Mouse (Mus musculus) hindbrain, embryonic 13.5 days (tissue): ENCODE data around the gene Tmem62. TPM values are rescaled to one million over a fixed set of nuclear protein-coding genes. Genes with fewer than 3 reads are reported as not detected.
"Not testable (repeated sequence)": the region's sequence is repeated elsewhere in the genome, so short reads cannot be mapped to it uniquely, and the experiment has no call there.

Experiments
- ATAC-seq: fragments of 200-750 bp; cut with Nextera tagmentation; 2 replicates; pipeline ENCODE4 v1.8.0; 2017; ENCODE audit warnings: moderate TSS enrichment; ENCODE audit not compliant: low FRiP score
- H3K27ac ChIP-seq: fragments of 300-500 bp; sonication (generic); 2 replicates; pipeline ENCODE4 v1.5.1; 2015; ENCODE audit warnings: inconsistent platforms, mild to moderate bottlenecking, moderate library complexity
- H3K27me3 ChIP-seq: fragments of 300-500 bp; sonication (generic); 2 replicates; pipeline ENCODE4 v1.6.1; 2015; ENCODE audit warnings: mild to moderate bottlenecking, inconsistent platforms
- H3K36me3 ChIP-seq: fragments of 300-500 bp; sonication (generic); 2 replicates; pipeline ENCODE4 v1.6.1; 2015; ENCODE audit warnings: mild to moderate bottlenecking, inconsistent platforms
- H3K4me1 ChIP-seq: fragments of 300-500 bp; sonication (generic); replicated peaks from 2 replicates; pipeline ENCODE4 v1.6.1; 2015; ENCODE audit warnings: inconsistent platforms
- H3K4me2 ChIP-seq: fragments of 300-500 bp; sonication (generic); 2 replicates; pipeline ENCODE4 v1.6.1; 2015; ENCODE audit warnings: inconsistent platforms, mild to moderate bottlenecking, moderate library complexity
- H3K4me3 ChIP-seq: fragments of 300-500 bp; sonication (generic); 2 replicates; pipeline ENCODE4 v1.5.1; 2015; ENCODE audit warnings: mild to moderate bottlenecking, inconsistent platforms
- H3K9ac ChIP-seq: fragments of 300-500 bp; sonication (generic); 2 replicates; pipeline ENCODE4 v1.6.1; 2015; ENCODE audit warnings: mild to moderate bottlenecking, inconsistent platforms
- H3K9me3 ChIP-seq: fragments of 300-500 bp; sonication (generic); 2 replicates; pipeline ENCODE4 v1.6.1; 2016; ENCODE audit warnings: inconsistent platforms
- WGBS: fragments of 180-500 bp; shearing (Covaris S2); methylation state at CpG from one replicate; pipeline ENCODE4 v1.1.7; 2015; 5-methylcytosine and 5-hydroxymethylcytosine counted together
- polyA plus RNA-seq: library from polyadenylated mRNA; unstranded; fragments of >200 nt; fragmentation: Nextera tagmentation; extraction: Ambion mirVana; gene quantifications from 2 replicates; pipeline ENCODE4 v1.2.1, GENCODE M21; 2015

The Tmem62 gene
- polyA plus RNA-seq, 1 experiment from 2014 or later, result 11.1 TPM

- Histone ChIP-seq H3K27ac (no peak overlapping the region), H3K27me3 (no peaks in the 10 kb centered on the region), H3K36me3 (peaks cover 11% of the 10 kb centered on the region), H3K9me3 (no peaks in the 10 kb centered on the region), H3K4me3 (no peak overlapping the region), H3K4me1 (peaks cover 7% of the 10 kb centered on the region), H3K9ac (no peak overlapping the region), H3K4me2 (no peak overlapping the region)
- no peak for ATAC-seq
- 87% methylated on average over 7 of the region's 7 CpGs for WGBS
These were observed 27.4 kb downstream of the Tmem62 start for GRCm38 (mm10) chr2:121004018-121004811.

- Histone ChIP-seq H3K4me1 (peaks cover 12% of the 10 kb centered on the region), H3K9ac (no peak overlapping the region), H3K4me2 (no peak overlapping the region), H3K27ac (no peak overlapping the region), H3K4me3 (no peak overlapping the region), H3K9me3 (no peaks in the 10 kb centered on the region), H3K27me3 (no peaks in the 10 kb centered on the region), H3K36me3 (peaks cover 16% of the 10 kb centered on the region)
- ATAC-seq, result no peak
- 94% methylated on average over 1 of the region's 1 CpGs for WGBS
These were observed 30.2 kb downstream of the Tmem62 start for GRCm38 (mm10) chr2:121006986-121007385.

DNA sequence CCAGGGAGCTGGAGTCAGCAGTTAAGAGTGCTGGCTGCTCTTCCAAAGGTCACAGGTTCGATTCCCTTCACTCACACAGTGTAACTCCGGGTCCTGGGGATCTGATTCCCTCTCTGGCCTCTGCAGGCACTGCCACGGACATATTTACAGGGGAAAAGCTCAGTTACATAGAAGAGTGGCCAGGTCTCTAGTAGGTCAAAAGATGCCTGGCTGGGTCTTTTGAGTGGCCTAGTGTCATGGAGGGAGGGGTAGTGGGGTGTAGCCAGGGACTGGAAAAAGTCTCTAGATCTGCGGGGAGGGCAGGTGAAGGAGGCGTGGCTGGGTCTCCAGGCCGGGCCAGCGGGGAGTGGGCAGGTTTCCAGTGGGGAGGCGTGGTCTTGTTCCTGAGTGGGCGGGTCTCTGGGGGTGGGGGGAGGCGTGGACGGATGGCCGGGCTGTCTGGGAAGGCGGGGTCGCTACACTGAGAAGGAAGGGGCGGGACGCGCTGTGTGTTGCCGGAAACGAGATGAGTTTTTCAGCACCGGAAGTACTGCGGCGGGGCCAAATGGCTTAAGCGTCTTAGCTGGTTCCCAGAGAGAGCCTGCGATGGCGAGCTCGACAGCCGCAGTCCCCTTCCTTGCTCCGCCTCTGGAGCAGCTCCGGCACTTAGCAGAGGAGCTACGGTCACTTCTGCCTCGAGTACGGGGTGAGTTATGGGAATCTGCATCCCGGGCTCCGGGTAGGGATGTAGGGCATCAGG, 31.3 kb downstream of the Tmem62 start, which contains the start of gene Ccndbp1:
Gene Ccndbp1 (plus strand): TSS at position 479 of the 739 bp plus-strand sequence.
- Histone ChIP-seq H3K9me3 (no peaks in the 10 kb centered on the region), H3K36me3 (peaks cover 27% of the 10 kb centered on the region), H3K4me3 (peak within 1 kb of the TSS; percentile 79), H3K4me2 (peak within 1 kb of the TSS; percentile 75), H3K9ac (peak within 1 kb of the TSS; percentile 83), H3K4me1 (peaks cover 12% of the 10 kb centered on the region), H3K27me3 (no peaks in the 10 kb centered on the region), H3K27ac (peak within 1 kb of the TSS; percentile 71)
- WGBS, result 2% methylated on average over 33 of the region's 34 CpGs
- peak; percentile 96 for ATAC-seq

DNA sequence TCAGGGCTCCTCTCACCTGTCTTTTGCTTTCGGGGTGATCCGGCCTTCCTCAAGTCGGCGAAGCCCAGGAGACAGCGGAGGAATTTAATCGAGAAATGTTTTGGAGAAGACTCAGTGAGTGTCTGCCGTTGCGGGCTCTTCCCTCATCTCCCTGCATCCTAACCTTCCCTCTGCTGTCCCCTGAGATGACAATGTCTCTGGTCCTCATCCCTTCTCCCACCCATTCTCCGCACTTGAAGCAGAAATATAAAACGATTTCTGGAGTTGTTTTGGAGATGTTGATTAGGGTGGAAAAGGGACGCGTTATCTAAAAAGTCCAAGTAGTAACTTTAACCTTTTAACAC, 31.8 kb downstream of the Tmem62 start:
- ATAC-seq, result peak; percentile 42
- under 1% methylated on average over 12 of the region's 12 CpGs for WGBS
- peak overlapping the region; percentile 79 for H3K4me3 ChIP-seq

DNA sequence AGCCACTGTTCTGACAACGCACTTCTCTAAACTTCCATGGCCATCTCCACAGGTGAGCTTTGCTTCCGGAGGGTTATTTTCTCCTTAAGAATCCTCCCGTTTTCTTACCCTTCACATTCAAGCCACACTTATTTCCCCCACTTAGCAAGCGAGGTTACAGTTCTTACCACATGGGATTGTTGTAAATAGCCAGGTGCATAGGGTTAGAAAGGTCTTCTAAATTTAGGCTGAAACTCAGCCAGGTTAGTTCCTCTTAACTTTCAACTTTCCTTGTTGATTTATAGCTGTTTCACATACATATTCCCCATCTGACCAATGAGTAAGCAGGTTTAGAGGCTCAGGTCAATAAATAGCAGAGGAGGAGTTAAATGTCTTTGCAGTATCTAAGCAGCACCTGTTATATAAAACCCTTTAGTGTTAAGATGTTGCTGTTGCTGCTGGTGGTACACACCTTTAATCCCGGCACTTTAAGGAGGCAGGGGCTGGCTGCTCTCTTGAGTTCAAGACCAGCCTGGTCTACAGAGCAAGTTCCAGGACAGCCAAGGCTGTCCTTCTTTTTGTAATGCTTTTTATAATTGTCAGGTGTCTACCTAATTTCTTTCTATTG, 32.4 kb downstream of the Tmem62 start:
- no peak for ATAC-seq
- H3K9me3 ChIP-seq, result no peaks in the 10 kb centered on the region
- WGBS, result 32% methylated on average over 5 of the region's 5 CpGs
- peak overlapping the region; percentile 83 for H3K9ac ChIP-seq
- H3K27me3 ChIP-seq, result no peaks in the 10 kb centered on the region
- H3K27ac ChIP-seq, result no peak overlapping the region
- peaks cover 34% of the 10 kb centered on the region for H3K36me3 ChIP-seq
- H3K4me1 ChIP-seq, result peaks cover 12% of the 10 kb centered on the region
- peak overlapping the region; percentile 75 for H3K4me2 ChIP-seq
- peak overlapping the region; percentile 79 for H3K4me3 ChIP-seq

More for the DNA sequence above, 31.8 kb downstream of the Tmem62 start:
- H3K9me3 ChIP-seq, result no peaks in the 10 kb centered on the region
- no peaks in the 10 kb centered on the region for H3K27me3 ChIP-seq
- H3K9ac ChIP-seq, result peak overlapping the region; percentile 83
- peaks cover 30% of the 10 kb centered on the region for H3K36me3 ChIP-seq
- peaks cover 12% of the 10 kb centered on the region for H3K4me1 ChIP-seq
- peak overlapping the region; percentile 75 for H3K4me2 ChIP-seq
- peak overlapping the region; percentile 41; the same call in 1 of the 2 replicates for H3K27ac ChIP-seq

- Histone ChIP-seq H3K4me3 (no peak overlapping the region), H3K9ac (no peak overlapping the region), H3K4me2 (no peak overlapping the region), H3K27ac (no peak overlapping the region), H3K4me1 (peaks cover 12% of the 10 kb centered on the region), H3K27me3 (no peaks in the 10 kb centered on the region), H3K36me3 (peaks cover 66% of the 10 kb centered on the region), H3K9me3 (peaks cover 2% of the 10 kb centered on the region; the same call in 1 of the 2 replicates)
- 96% methylated on average over 9 of the region's 9 CpGs for WGBS
- no peak for ATAC-seq
These were observed 35.9 kb downstream of the Tmem62 start for GRCm38 (mm10) chr2:121012676-121013075.

DNA sequence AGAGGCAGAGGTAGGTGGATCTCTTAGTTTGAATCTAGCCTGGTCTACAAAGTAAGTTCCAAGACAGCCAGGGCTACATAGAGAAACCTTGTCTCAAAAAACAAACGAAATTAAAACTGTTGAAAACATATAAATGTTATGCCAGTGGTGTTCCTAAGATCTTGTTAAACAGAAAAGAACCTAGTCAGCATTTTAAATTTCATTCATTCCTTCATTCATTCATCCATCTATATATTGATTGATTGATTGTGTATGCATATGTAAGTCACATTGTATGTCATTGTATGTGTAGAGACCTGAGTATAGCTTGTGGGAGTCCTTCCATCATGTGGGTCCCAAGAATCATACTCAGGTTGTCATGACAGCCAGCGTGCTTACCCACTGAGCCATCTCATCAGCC, 38.7 kb downstream of the Tmem62 start:
- 84% methylated on average over 2 of the region's 2 CpGs for WGBS
- no peak for ATAC-seq
- Histone ChIP-seq H3K27me3 (no peaks in the 10 kb centered on the region), H3K9me3 (peaks cover 4% of the 10 kb centered on the region; the same call in 1 of the 2 replicates), H3K27ac (no peak overlapping the region), H3K4me1 (no peaks in the 10 kb centered on the region), H3K4me2 (no peak overlapping the region), H3K36me3 (peaks cover 66% of the 10 kb centered on the region), H3K9ac (no peak overlapping the region), H3K4me3 (no peak overlapping the region)

DNA sequence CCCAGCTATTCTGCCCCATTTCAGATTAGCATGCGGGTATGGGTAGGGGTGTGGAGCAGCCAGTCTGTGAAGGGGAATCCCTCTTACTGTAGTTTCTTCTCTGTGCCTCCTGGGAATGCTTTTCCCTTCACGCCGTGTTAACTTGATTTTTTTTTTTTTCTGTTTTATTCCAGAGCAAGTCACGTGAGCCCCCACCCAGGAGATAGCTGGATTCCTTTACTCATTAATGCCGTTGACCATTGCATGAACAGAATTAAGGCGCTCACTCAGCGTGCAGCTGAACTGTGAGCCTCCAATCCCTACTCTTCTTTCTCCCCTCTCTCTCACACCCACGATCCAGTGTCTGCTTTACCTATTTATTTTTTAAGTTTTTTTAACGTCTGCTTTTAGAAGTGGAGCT, 39.4 kb downstream of the Tmem62 start:
- ATAC-seq, result no peak
- 86% methylated on average over 9 of the region's 9 CpGs for WGBS

GRCm38 (mm10) chr2:121017151-121017550, 40.3 kb downstream of the Tmem62 start:
- no peak overlapping the region for H3K27ac ChIP-seq
- no peak overlapping the region for H3K4me3 ChIP-seq
- peaks cover 52% of the 10 kb centered on the region for H3K36me3 ChIP-seq
- no peak overlapping the region for H3K9ac ChIP-seq
- H3K27me3 ChIP-seq, result no peaks in the 10 kb centered on the region
- H3K4me2 ChIP-seq, result no peak overlapping the region
- 100% methylated on average over 1 of the region's 1 CpGs for WGBS
- H3K9me3 ChIP-seq, result peaks cover 4% of the 10 kb centered on the region; the same call in 1 of the 2 replicates
- H3K4me1 ChIP-seq, result no peaks in the 10 kb centered on the region
- ATAC-seq, result no peak

More for the DNA sequence above, 39.4 kb downstream of the Tmem62 start:
- H3K27ac ChIP-seq, result no peak overlapping the region
- H3K36me3 ChIP-seq, result peaks cover 61% of the 10 kb centered on the region
- H3K4me3 ChIP-seq, result no peak overlapping the region
- peaks cover 4% of the 10 kb centered on the region; the same call in 1 of the 2 replicates for H3K9me3 ChIP-seq
- no peaks in the 10 kb centered on the region for H3K4me1 ChIP-seq
- H3K4me2 ChIP-seq, result no peak overlapping the region
- no peak overlapping the region for H3K9ac ChIP-seq
- H3K27me3 ChIP-seq, result no peaks in the 10 kb centered on the region

GRCm38 (mm10) chr2:121022918-121023317, 46.1 kb downstream of the Tmem62 start:
- Histone ChIP-seq H3K9ac (no peak overlapping the region), H3K4me1 (no peaks in the 10 kb centered on the region), H3K27me3 (no peaks in the 10 kb centered on the region), H3K9me3 (no peaks in the 10 kb centered on the region), H3K36me3 (peaks cover 2% of the 10 kb centered on the region), H3K4me2 (no peak overlapping the region), H3K4me3 (no peak overlapping the region), H3K27ac (no peak overlapping the region)
- ATAC-seq, result no peak
- 73% methylated on average over 5 of the region's 5 CpGs for WGBS

- no peaks in the 10 kb centered on the region for H3K4me1 ChIP-seq
- no peak within 1 kb of the TSS for H3K4me2 ChIP-seq
- no peak within 1 kb of the TSS for H3K27ac ChIP-seq
- H3K9me3 ChIP-seq, result no peaks in the 10 kb centered on the region
- 72% methylated on average over 5 of the region's 5 CpGs for WGBS
- no peak within 1 kb of the TSS for H3K9ac ChIP-seq
- H3K36me3 ChIP-seq, result no peaks in the 10 kb centered on the region
- no peak for ATAC-seq
- no peaks in the 10 kb centered on the region for H3K27me3 ChIP-seq
- H3K4me3 ChIP-seq, result no peak within 1 kb of the TSS
These were observed 60.0 kb downstream of the Tmem62 start, which contains the start of gene Epb42 for GRCm38 (mm10) chr2:121036733-121037341. TSS of gene Epb42 (minus strand) at chr2:121037072.

- not testable (repeated sequence) for H3K27ac ChIP-seq, H3K4me2 ChIP-seq, ATAC-seq, H3K27me3 ChIP-seq, H3K4me1 ChIP-seq, H3K36me3 ChIP-seq, H3K9ac ChIP-seq, H3K4me3 ChIP-seq, H3K9me3 ChIP-seq
- 100% methylated on average over 1 of the region's 1 CpGs for WGBS
These were observed 62.0 kb downstream of the Tmem62 start for GRCm38 (mm10) chr2:121038851-121039250.
